Mouse (Mus musculus) hindbrain, embryonic 16.5 days (tissue): Measurements from ENCODE around the gene Exd1. TPM values are rescaled to one million over a fixed set of nuclear protein-coding genes. Genes with fewer than 3 reads are reported as not detected.
"Not testable (repeated sequence)": the region's sequence is repeated elsewhere in the genome, so short reads cannot be mapped to it uniquely, and the experiment has no call there.

ENCODE experiments used
- ATAC-seq: fragments of 200-750 bp; cut with Nextera tagmentation; 2 replicates; pipeline ENCODE4 v1.8.0; 2017; ENCODE audit warnings: moderate TSS enrichment, moderate library complexity
- H3K27ac ChIP-seq: fragments of 300-500 bp; sonication (generic); 2 replicates; pipeline ENCODE4 v1.5.1; 2014; ENCODE audit warnings: low read depth, mild to moderate bottlenecking, control low read depth, low read length, moderate library complexity
- H3K27me3 ChIP-seq: fragments of 300-500 bp; sonication (generic); replicated peaks from 2 replicates; pipeline ENCODE4 v1.6.1; 2014; ENCODE audit warnings: low read length; ENCODE audit not compliant: control insufficient read depth, insufficient read depth
- H3K36me3 ChIP-seq: fragments of 300-500 bp; sonication (generic); 2 replicates; pipeline ENCODE4 v1.6.1; 2014; ENCODE audit warnings: mild to moderate bottlenecking, low read length, moderate library complexity, mixed read lengths; ENCODE audit not compliant: control insufficient read depth, insufficient read depth
- H3K4me1 ChIP-seq: fragments of 300-500 bp; sonication (generic); 2 replicates; pipeline ENCODE4 v1.6.1; 2014; ENCODE audit warnings: low read depth, low read length; ENCODE audit not compliant: control insufficient read depth, insufficient read depth
- H3K4me2 ChIP-seq: fragments of 300-500 bp; sonication (generic); 2 replicates; pipeline ENCODE4 v1.6.1; 2014; ENCODE audit warnings: mild to moderate bottlenecking, low read length, control low read depth, moderate library complexity
- H3K4me3 ChIP-seq: fragments of 300-500 bp; sonication (generic); 2 replicates; pipeline ENCODE4 v1.5.1; 2014; ENCODE audit warnings: mild to moderate bottlenecking, low read length, control low read depth, moderate library complexity
- H3K9ac ChIP-seq: fragments of 300-500 bp; sonication (generic); 2 replicates; pipeline ENCODE4 v1.6.1; 2014; ENCODE audit warnings: low read depth, mild to moderate bottlenecking, control low read depth, low read length, moderate library complexity
- H3K9me3 ChIP-seq: fragments of 300-500 bp; sonication (generic); 2 replicates; pipeline ENCODE4 v1.6.1; 2014; ENCODE audit warnings: mild to moderate bottlenecking, low read length, moderate library complexity; ENCODE audit not compliant: control insufficient read depth
- WGBS: fragments of 180-500 bp; shearing (Covaris S2); extraction: QIAGEN DNeasy Blood & Tissue Kit; methylation state at CpG from one replicate; pipeline ENCODE4 v1.1.7; 2014; 5-methylcytosine and 5-hydroxymethylcytosine counted together
- polyA plus RNA-seq: library from polyadenylated mRNA; unstranded; fragments of >200 nt; fragmentation: Nextera tagmentation; extraction: Ambion mirVana; gene quantifications from 2 replicates; pipeline ENCODE4 v1.2.1, GENCODE M21; 2015

Exd1 gene
- polyA plus RNA-seq, 1 experiment from 2014 or later: 1.5 TPM

GRCm38 (mm10) chr2:119514026-119514522 is 33.4 kb downstream of the Exd1 start:
- Histone ChIP-seq H3K4me3 (no peak overlapping the region), H3K9me3 (no peaks in the 10 kb centered on the region), H3K27me3 (no peaks in the 10 kb centered on the region), H3K4me1 (no peaks in the 10 kb centered on the region), H3K27ac (no peak overlapping the region), H3K36me3 (no peaks in the 10 kb centered on the region), H3K4me2 (no peak overlapping the region), H3K9ac (no peak overlapping the region)
- ATAC-seq: no peak
- 87% methylated on average over 3 of the region's 3 CpGs for WGBS

- H3K4me1 ChIP-seq: no peaks in the 10 kb centered on the region
These were observed 35.1 kb downstream of the Exd1 start for GRCm38 (mm10) chr2:119512292-119512691.

DNA sequence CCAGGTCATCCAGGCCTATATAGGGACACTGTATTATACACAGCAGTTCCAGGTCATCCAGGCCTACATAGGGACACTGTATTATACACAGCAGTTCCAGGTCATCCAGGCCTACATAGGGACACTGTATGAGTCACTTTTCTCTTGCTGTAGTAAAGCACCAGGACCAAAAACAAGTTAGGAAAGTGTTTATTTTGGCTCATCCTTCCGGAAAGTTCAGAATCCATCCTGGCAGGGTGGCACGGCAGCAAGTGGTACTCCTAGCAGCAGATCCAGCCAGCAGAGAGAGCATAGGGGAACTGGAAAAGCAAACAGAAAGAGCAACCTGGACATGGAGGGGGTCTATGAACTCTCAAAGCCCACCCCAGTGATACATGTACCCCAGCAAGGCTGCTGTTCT is 36.6 kb downstream of the Exd1 start:
- Histone ChIP-seq H3K4me3 (no peak overlapping the region), H3K4me2 (no peak overlapping the region), H3K36me3 (no peaks in the 10 kb centered on the region), H3K27ac (no peak overlapping the region), H3K4me1 (no peaks in the 10 kb centered on the region), H3K27me3 (no peaks in the 10 kb centered on the region), H3K9me3 (no peaks in the 10 kb centered on the region), H3K9ac (no peak overlapping the region)
- no peak for ATAC-seq
- 87% methylated on average over 2 of the region's 2 CpGs for WGBS

More at GRCm38 (mm10) chr2:119512292-119512691, 35.1 kb downstream of the Exd1 start:
- Histone ChIP-seq H3K9me3 (no peaks in the 10 kb centered on the region), H3K4me2 (no peak overlapping the region), H3K4me3 (no peak overlapping the region), H3K36me3 (no peaks in the 10 kb centered on the region), H3K27me3 (no peaks in the 10 kb centered on the region), H3K27ac (no peak overlapping the region), H3K9ac (no peak overlapping the region)
- WGBS: 86% methylated on average over 3 of the region's 3 CpGs
- no peak for ATAC-seq

DNA sequence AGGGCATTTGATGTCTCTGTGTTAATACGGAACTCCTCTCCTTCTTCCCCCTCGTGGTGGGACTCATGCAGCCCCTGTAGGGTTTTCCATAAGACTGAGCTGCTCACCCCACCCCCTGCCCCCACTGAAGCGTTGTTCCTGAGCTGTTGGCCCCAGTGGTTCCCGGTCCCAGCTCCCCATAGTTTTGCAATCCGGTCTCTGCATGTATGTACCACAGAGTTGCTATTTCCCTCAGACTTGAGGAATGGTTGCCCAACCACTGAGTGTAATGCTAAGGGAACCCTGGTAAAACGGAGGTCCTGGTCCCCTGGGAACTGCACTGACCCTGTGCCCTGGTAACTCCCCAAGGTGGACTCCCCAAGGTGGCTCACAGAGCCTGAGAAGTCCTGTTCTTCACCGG is 38.9 kb downstream of the Exd1 start:
- H3K9me3 ChIP-seq, H3K27me3 ChIP-seq, H3K27ac ChIP-seq, H3K36me3 ChIP-seq, ATAC-seq, H3K9ac ChIP-seq, H3K4me3 ChIP-seq, H3K4me1 ChIP-seq, H3K4me2 ChIP-seq: not testable (repeated sequence)
- WGBS: 73% methylated on average over 7 of the region's 7 CpGs

DNA sequence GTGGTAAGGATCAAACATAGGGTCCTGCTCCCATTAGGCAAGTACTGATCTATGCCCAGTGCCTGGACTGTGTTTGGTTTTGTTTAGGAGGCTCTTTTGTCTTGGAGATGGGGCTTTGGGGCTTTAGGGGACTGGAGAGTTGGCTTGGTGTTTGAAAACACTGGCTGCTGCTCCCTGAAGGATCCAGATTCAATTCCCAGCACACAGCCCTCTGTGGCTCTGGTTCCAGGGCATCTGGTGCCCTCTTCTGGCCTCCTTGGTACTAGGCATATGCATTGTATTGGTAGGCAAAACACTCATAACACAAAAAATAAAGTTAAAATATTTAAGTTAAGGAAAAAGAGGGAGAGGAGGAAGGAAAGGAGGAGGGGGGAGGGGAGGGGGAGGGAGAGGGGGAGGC is 40.3 kb downstream of the Exd1 start:
- Histone ChIP-seq H3K9me3 (no peaks in the 10 kb centered on the region), H3K27ac (no peak overlapping the region), H3K9ac (no peak overlapping the region), H3K4me1 (no peaks in the 10 kb centered on the region), H3K4me2 (no peak overlapping the region), H3K4me3 (no peak overlapping the region), H3K36me3 (no peaks in the 10 kb centered on the region), H3K27me3 (no peaks in the 10 kb centered on the region)
- ATAC-seq: no peak

GRCm38 (mm10) chr2:119500965-119501652 is 46.3 kb downstream of the Exd1 start:
- 89% methylated on average over 2 of the region's 2 CpGs for WGBS

GRCm38 (mm10) chr2:119498859-119499258 is 48.6 kb downstream of the Exd1 start:
- H3K4me2 ChIP-seq: no peak overlapping the region
- H3K4me1 ChIP-seq: no peaks in the 10 kb centered on the region
- H3K27me3 ChIP-seq: no peaks in the 10 kb centered on the region
- H3K9ac ChIP-seq: no peak overlapping the region
- H3K9me3 ChIP-seq: no peaks in the 10 kb centered on the region
- 82% methylated on average over 2 of the region's 2 CpGs for WGBS
- H3K4me3 ChIP-seq: no peak overlapping the region
- H3K27ac ChIP-seq: no peak overlapping the region
- H3K36me3 ChIP-seq: no peaks in the 10 kb centered on the region
- no peak for ATAC-seq

More at GRCm38 (mm10) chr2:119500965-119501652, 46.3 kb downstream of the Exd1 start:
- Histone ChIP-seq H3K4me2 (no peak overlapping the region), H3K9me3 (no peaks in the 10 kb centered on the region), H3K27ac (no peak overlapping the region), H3K27me3 (no peaks in the 10 kb centered on the region), H3K36me3 (no peaks in the 10 kb centered on the region), H3K4me3 (no peak overlapping the region), H3K9ac (no peak overlapping the region), H3K4me1 (no peaks in the 10 kb centered on the region)
- ATAC-seq: no peak

GRCm38 (mm10) chr2:119496082-119496481 is 51.3 kb downstream of the Exd1 start:
- H3K4me3 ChIP-seq: no peak overlapping the region
- WGBS: 98% methylated on average over 2 of the region's 2 CpGs

GRCm38 (mm10) chr2:119491953-119492352 is 55.5 kb downstream of the Exd1 start:
- no peak overlapping the region for H3K27ac ChIP-seq
- ATAC-seq: no peak
- H3K9ac ChIP-seq: no peak overlapping the region
- H3K4me3 ChIP-seq: no peak overlapping the region
- no peaks in the 10 kb centered on the region for H3K4me1 ChIP-seq
- WGBS: 67% methylated on average over 5 of the region's 5 CpGs
- H3K27me3 ChIP-seq: no peaks in the 10 kb centered on the region
- no peaks in the 10 kb centered on the region for H3K9me3 ChIP-seq
- H3K4me2 ChIP-seq: no peak overlapping the region
- H3K36me3 ChIP-seq: no peaks in the 10 kb centered on the region

More at GRCm38 (mm10) chr2:119496082-119496481, 51.3 kb downstream of the Exd1 start:
- no peaks in the 10 kb centered on the region for H3K36me3 ChIP-seq
- H3K4me1 ChIP-seq: no peaks in the 10 kb centered on the region
- no peaks in the 10 kb centered on the region for H3K9me3 ChIP-seq
- ATAC-seq: no peak
- H3K27ac ChIP-seq: no peak overlapping the region
- H3K27me3 ChIP-seq: no peaks in the 10 kb centered on the region
- H3K4me2 ChIP-seq: no peak overlapping the region
- no peak overlapping the region for H3K9ac ChIP-seq
